Mouse (Mus musculus): Measurements from ENCODE around the gene Tpi1. TPM values are rescaled to one million over a fixed set of nuclear protein-coding genes. Genes with fewer than 3 reads are reported as not detected.

The Tpi1 gene
- 1,094 and 1,127 TPM in 2 replicates for polyA plus RNA-seq (2015; fragmentation: Nextera tagmentation; extraction: Ambion mirVana)

GRCm38 (mm10) chr6:124813933-124814332, at the start of gene Tpi1:
Gene Tpi1 (minus strand): TSS chr6:124814296.
- Histone ChIP-seq H3K36me3 (peaks cover 37% of the 10 kb centered on the region), H3K4me1 (replicated peaks) (peaks cover 36% of the 10 kb centered on the region), H3K4me3 (replicated peaks) (peak within 1 kb of the TSS; percentile 71), H3K4me2 (replicated peaks) (peak within 1 kb of the TSS; percentile 79), H3K27ac (peak within 1 kb of the TSS; percentile 94), H3K9me3 (no peaks in the 10 kb centered on the region), H3K27me3 (replicated peaks) (no peaks in the 10 kb centered on the region), H3K9ac (peak within 1 kb of the TSS; percentile 81)
- peak; percentile 89 for ATAC-seq
- 0% methylated on average over 22 of the region's 22 CpGs for WGBS

DNA sequence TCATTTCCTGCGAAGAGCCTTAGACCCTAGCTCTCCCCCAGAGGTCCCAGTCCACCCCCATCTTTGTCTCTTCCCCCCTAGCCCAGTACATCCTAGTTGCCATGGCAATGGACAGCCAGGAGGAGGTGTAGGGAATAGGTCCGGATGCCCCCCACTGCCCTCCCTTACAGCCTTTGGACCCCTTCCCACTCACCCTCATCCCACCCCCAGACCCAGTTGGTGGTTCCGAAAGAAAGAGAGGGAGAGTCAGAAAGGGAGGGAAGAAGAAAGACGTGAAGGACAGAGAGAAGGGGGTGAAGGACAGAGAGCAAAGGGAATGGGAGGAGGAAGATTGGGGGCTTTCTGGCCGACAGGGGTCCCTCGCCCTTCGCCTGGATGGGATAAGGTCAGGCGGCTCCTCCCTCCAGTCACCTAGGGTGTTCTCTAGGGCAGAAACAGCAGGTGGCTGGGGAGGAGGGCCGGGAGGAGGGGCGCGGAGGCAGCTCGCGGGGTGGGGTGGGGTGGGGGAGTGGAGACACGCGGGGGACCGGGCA, 49.1 kb upstream of the Tpi1 start:
- Histone ChIP-seq H3K9me3 (no peaks in the 10 kb centered on the region), H3K4me1 (replicated peaks) (peaks cover 32% of the 10 kb centered on the region), H3K27ac (no peak overlapping the region), H3K36me3 (no peaks in the 10 kb centered on the region), H3K9ac (peak overlapping the region; percentile 47), H3K4me2 (replicated peaks) (peak overlapping the region; percentile 80), H3K27me3 (replicated peaks) (peaks cover 21% of the 10 kb centered on the region), H3K4me3 (replicated peaks) (peak overlapping the region; percentile 48)
- peak; percentile 51 for ATAC-seq
- 1% methylated on average over 16 of the region's 16 CpGs for WGBS

- Histone ChIP-seq H3K4me1 (replicated peaks) (peaks cover 34% of the 10 kb centered on the region), H3K36me3 (no peaks in the 10 kb centered on the region), H3K4me2 (replicated peaks) (peak overlapping the region; percentile 80), H3K9ac (no peak overlapping the region), H3K27ac (no peak overlapping the region), H3K4me3 (replicated peaks) (peak overlapping the region; percentile 48), H3K27me3 (replicated peaks) (peaks cover 21% of the 10 kb centered on the region), H3K9me3 (no peaks in the 10 kb centered on the region)
- ATAC-seq = peak; percentile 2; the same call in 1 of the 2 replicates
- WGBS = 15% methylated on average over 8 of the region's 8 CpGs
These were observed 48.5 kb upstream of the Tpi1 start for GRCm38 (mm10) chr6:124862406-124863124.

- H3K4me1 ChIP-seq (replicated peaks) = peaks cover 34% of the 10 kb centered on the region
- no peaks in the 10 kb centered on the region for H3K36me3 ChIP-seq
- H3K4me2 ChIP-seq (replicated peaks) = no peak overlapping the region
- no peak for ATAC-seq
- no peak overlapping the region for H3K9ac ChIP-seq
- no peak overlapping the region for H3K4me3 ChIP-seq (replicated peaks)
- H3K9me3 ChIP-seq = no peaks in the 10 kb centered on the region
- H3K27ac ChIP-seq = no peak overlapping the region
- H3K27me3 ChIP-seq (replicated peaks) = peaks cover 20% of the 10 kb centered on the region
- WGBS = 40% methylated on average over 3 of the region's 3 CpGs
These were observed 47.7 kb upstream of the Tpi1 start for GRCm38 (mm10) chr6:124861802-124862201.

- no peaks in the 10 kb centered on the region for H3K36me3 ChIP-seq
- H3K4me2 ChIP-seq (replicated peaks) = no peak overlapping the region
- no peak overlapping the region for H3K27ac ChIP-seq
- H3K4me3 ChIP-seq (replicated peaks) = no peak overlapping the region
- 83% methylated on average over 19 of the region's 19 CpGs for WGBS
- no peak overlapping the region for H3K9ac ChIP-seq
- peaks cover 37% of the 10 kb centered on the region for H3K4me1 ChIP-seq (replicated peaks)
- H3K9me3 ChIP-seq = no peaks in the 10 kb centered on the region
- H3K27me3 ChIP-seq (replicated peaks) = peaks cover 20% of the 10 kb centered on the region
- no peak for ATAC-seq
These were observed 47.2 kb upstream of the Tpi1 start for GRCm38 (mm10) chr6:124861266-124861665.

DNA sequence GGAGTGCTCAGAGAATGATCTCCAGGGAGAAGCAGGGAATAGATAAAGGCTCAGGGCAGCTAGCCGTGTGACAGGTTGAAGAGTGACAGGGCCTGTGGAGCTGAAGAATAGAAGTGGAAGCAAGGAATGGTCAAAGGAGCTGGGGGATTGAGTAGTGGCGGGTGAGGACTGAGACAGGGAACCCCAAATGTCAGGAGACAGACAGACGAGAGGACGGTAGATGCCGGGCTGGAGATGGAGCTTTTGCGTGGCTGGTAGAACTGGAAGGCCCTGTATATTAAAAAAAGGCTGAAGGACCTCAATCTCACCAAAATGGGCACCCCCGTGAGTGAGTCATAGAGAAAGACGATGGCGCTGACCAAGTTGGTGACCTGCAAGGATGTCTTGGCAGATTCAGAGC, 46.4 kb upstream of the Tpi1 start:
- H3K9ac ChIP-seq = no peak overlapping the region
- no peaks in the 10 kb centered on the region for H3K9me3 ChIP-seq
- ATAC-seq = no peak
- H3K4me2 ChIP-seq (replicated peaks) = no peak overlapping the region
- no peak overlapping the region for H3K4me3 ChIP-seq (replicated peaks)
- 83% methylated on average over 9 of the region's 9 CpGs for WGBS
- H3K27me3 ChIP-seq (replicated peaks) = peaks cover 21% of the 10 kb centered on the region
- peaks cover 37% of the 10 kb centered on the region for H3K4me1 ChIP-seq (replicated peaks)
- H3K27ac ChIP-seq = no peak overlapping the region
- H3K36me3 ChIP-seq = no peaks in the 10 kb centered on the region

- Histone ChIP-seq H3K9me3 (no peaks in the 10 kb centered on the region), H3K27me3 (replicated peaks) (peaks cover 21% of the 10 kb centered on the region), H3K4me1 (replicated peaks) (peaks cover 37% of the 10 kb centered on the region), H3K27ac (peak overlapping the region; percentile 36; the same call in 1 of the 2 replicates), H3K9ac (no peak overlapping the region), H3K4me2 (replicated peaks) (peak overlapping the region; percentile 26; the same call in 1 of the 2 replicates), H3K36me3 (no peaks in the 10 kb centered on the region), H3K4me3 (replicated peaks) (0 out of 2 replicates have a peak overlapping the region, but pooled peaks have one; percentile 2)
- ATAC-seq = peak; percentile 12; the same call in 1 of the 2 replicates
- WGBS = 7% methylated on average over 12 of the region's 12 CpGs
These were observed 45.6 kb upstream of the Tpi1 start for GRCm38 (mm10) chr6:124859725-124860124.

GRCm38 (mm10) chr6:124858561-124859318, 44.6 kb upstream of the Tpi1 start:
- Histone ChIP-seq H3K9ac (no peak overlapping the region), H3K27ac (no peak overlapping the region), H3K4me1 (replicated peaks) (peaks cover 32% of the 10 kb centered on the region), H3K27me3 (replicated peaks) (peaks cover 21% of the 10 kb centered on the region), H3K36me3 (no peaks in the 10 kb centered on the region), H3K4me3 (replicated peaks) (no peak overlapping the region), H3K4me2 (replicated peaks) (peak overlapping the region; percentile 95), H3K9me3 (no peaks in the 10 kb centered on the region)
- ATAC-seq = no peak
- WGBS = 75% methylated on average over 28 of the region's 28 CpGs

GRCm38 (mm10) chr6:124857840-124858530, 43.9 kb upstream of the Tpi1 start:
- peak overlapping the region; percentile 83; the same call in 1 of the 2 replicates for H3K9ac ChIP-seq
- ATAC-seq = no peak

DNA sequence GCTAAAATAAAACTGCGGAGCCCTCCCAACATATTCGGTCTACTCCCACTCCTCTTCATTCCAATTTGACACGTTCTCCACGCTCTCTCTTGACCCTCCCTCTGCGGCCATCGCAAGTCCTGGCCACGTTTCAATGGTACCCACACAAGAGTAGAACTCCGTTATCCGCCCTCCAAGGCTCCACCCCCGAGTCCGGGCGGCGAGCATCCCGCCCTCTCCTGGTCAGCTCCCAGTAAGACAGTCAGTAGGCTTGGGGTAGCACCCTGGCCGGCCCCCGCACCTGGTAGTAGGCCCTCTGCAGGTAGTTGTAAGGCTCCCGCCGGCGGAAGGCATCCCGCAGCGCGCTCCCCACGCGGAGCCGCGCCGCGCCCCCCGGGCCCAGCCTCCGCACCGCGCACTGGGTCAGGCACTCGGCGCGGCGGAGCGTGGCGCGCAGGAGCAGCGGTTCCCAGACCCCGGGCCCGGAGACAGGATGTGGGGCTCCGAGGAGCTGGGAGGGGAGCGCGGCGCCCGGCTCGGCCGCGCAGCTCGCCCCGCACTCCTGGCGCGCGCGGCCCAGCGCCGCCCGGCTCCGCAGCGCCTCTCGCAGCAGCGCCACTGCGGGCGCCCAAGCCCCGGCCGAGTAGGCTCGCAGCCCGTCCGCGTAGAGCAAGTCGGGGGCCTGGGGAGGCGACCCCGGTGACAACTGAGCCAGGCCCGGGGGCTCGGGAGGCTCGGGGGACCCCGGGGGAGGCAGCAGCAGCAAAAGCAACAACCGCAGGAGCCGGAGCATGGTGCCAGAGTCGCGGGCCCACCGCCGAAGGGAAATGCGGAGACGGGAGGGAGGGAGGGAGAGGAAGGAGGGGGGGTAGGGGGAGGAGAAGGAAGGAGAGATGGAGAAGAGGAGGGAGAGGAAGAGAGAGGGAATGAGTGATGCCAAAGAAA, 43.1 kb upstream of the Tpi1 start, which contains the start of gene P3h3:
P3h3 (minus strand) TSS at position 837 of the 924 bp plus-strand sequence.
- Histone ChIP-seq H3K36me3 (no peaks in the 10 kb centered on the region), H3K4me1 (replicated peaks) (peaks cover 23% of the 10 kb centered on the region), H3K9ac (peak within 1 kb of the TSS; percentile 83), H3K4me2 (replicated peaks) (peak within 1 kb of the TSS; percentile 95), H3K27me3 (replicated peaks) (peaks cover 16% of the 10 kb centered on the region; the same call in 1 of the 2 replicates), H3K4me3 (replicated peaks) (peak within 1 kb of the TSS; percentile 81), H3K9me3 (no peaks in the 10 kb centered on the region), H3K27ac (peak within 1 kb of the TSS; percentile 95)
- under 1% methylated on average over 81 of the region's 86 CpGs for WGBS
- peak; percentile 89 for ATAC-seq

More at GRCm38 (mm10) chr6:124857840-124858530, 43.9 kb upstream of the Tpi1 start:
- H3K27ac ChIP-seq = peak overlapping the region; percentile 95; the same call in 1 of the 2 replicates
- H3K4me3 ChIP-seq (replicated peaks) = peak overlapping the region; percentile 81
- H3K4me2 ChIP-seq (replicated peaks) = peak overlapping the region; percentile 95
- no peaks in the 10 kb centered on the region for H3K9me3 ChIP-seq
- H3K27me3 ChIP-seq (replicated peaks) = peaks cover 19% of the 10 kb centered on the region
- 28% methylated on average over 26 of the region's 26 CpGs for WGBS
- H3K4me1 ChIP-seq (replicated peaks) = peaks cover 27% of the 10 kb centered on the region
- H3K36me3 ChIP-seq = no peaks in the 10 kb centered on the region

- WGBS = 9% methylated on average over 14 of the region's 14 CpGs
- Histone ChIP-seq H3K4me2 (replicated peaks) (peak overlapping the region; percentile 95), H3K27ac (peak overlapping the region; percentile 95; the same call in 1 of the 2 replicates), H3K9me3 (no peaks in the 10 kb centered on the region), H3K36me3 (no peaks in the 10 kb centered on the region), H3K27me3 (replicated peaks) (peaks cover 15% of the 10 kb centered on the region; the same call in 1 of the 2 replicates), H3K4me1 (replicated peaks) (peaks cover 23% of the 10 kb centered on the region), H3K9ac (peak overlapping the region; percentile 83), H3K4me3 (replicated peaks) (peak overlapping the region; percentile 81)
- peak; percentile 42; the same call in 1 of the 2 replicates for ATAC-seq
These were observed 42.2 kb upstream of the Tpi1 start for GRCm38 (mm10) chr6:124856321-124856720.
